Mouse (Mus musculus): ENCODE results near the gene Ccdc117.

Ccdc117 gene

DNA sequence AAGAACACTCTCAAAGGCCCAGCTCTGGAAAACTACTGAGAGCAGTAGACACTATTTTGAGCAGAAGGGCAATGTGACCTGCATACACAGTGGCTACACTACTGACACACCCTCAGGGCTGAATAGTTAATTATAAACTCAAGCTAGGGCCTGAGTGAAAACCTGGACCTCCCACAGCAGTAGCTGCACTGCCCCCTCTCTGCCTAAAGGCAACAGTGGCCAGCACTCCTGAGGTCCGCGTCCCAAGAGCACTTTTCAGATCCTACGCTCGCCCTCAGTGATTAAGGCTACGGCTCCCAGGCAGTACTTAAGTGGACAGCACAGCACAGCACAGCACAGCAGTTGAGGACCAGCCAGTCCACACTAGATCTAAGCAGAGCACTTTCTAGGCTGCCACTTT is 8.9 kb downstream of the Ccdc117 start:
- in situ Hi-C loops (cut with MboI, MseI) = no loop called here

DNA sequence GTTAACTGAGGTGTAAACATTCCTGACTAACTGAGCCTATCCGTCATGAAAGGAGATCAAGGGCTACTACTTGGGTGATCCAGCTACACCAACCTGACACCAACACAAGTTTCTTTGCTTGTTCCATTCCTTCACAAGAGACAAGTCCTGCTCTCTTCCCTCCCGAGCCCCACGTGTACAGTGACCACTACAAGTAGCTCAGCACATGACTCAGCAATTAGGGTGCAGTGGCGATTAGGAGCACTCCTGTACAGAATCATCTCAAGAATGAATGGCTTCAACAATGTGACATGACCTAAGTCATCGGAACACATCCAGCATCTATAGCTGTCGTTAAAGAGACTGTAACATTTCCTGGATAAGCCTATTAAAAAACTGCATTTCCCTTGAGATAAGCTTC is 11.3 kb downstream of the Ccdc117 start:
- in situ Hi-C loops (cut with MboI, MseI) = no loop called here

DNA sequence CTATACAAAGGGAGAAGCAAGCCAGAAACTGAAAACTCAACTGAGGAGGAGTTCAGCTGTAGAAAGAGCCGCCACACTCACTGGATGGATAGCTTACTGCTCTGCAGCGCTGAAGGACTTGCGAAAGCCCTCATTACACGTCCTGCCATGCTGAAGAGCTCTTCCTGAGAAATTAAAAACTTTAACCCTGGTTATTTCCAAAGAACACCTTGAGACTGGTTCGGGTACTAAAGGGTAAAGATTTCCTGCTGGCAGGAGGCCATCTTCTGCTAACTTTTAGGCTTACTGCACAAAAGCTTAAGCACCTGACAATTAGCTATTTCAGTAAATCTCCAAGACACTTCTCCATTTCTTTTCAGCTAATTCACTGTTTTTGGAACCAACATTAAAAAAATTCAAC is 11.8 kb downstream of the Ccdc117 start:
- in situ Hi-C loops (cut with MboI, MseI) = no loop called here

DNA sequence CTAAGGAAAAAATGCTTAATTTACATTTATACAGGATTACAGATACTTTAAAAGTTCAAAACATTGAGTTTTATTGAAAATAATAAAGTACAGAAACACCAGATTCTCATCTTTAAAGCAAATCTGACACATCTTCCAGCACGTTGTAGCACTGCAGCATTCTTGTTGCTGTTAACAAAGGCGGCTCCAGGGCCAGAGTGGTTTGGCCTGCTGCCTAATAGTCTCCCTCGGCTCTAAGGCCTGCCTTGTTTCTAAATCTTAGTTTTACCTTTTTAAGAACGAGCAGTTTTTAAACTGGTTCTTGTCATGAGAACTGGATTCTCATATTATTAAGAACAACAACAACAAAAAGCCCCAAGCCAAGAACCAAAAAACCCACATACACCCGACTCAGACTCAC is 13.1 kb downstream of the Ccdc117 start:
- in situ Hi-C loops (cut with MboI, MseI) = no loop called here

DNA sequence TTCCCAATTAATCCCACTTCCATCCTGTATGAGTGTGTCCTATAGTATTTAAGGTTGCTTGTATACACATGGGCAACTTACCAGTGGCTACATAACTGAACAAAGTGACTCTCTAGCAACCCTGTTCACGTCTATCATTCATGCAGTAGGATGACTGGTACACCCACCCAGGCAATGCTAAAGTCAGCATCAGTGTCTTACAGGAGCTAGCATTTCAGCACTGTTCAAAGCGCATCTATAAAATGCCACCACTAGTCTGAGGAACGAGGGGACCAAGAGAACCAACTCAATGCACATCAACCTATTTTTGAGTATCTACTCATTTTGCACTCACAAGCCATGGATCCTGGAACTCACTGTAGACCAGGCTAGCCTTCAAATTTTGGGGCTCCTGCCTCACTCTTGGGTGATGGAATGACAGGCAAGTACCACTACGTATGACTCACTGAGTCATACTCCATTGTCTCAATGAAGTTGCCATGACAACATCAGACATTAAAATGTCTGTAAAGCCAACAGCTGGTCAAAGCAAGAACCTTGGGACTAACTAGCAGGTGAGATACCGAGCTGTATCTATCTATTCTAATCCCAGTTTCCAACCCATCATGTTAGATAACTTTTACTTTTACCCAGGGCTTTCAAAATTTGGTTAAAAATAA is 14.0 kb downstream of the Ccdc117 start:
- in situ Hi-C loops (cut with MboI, MseI) = no loop called here

DNA sequence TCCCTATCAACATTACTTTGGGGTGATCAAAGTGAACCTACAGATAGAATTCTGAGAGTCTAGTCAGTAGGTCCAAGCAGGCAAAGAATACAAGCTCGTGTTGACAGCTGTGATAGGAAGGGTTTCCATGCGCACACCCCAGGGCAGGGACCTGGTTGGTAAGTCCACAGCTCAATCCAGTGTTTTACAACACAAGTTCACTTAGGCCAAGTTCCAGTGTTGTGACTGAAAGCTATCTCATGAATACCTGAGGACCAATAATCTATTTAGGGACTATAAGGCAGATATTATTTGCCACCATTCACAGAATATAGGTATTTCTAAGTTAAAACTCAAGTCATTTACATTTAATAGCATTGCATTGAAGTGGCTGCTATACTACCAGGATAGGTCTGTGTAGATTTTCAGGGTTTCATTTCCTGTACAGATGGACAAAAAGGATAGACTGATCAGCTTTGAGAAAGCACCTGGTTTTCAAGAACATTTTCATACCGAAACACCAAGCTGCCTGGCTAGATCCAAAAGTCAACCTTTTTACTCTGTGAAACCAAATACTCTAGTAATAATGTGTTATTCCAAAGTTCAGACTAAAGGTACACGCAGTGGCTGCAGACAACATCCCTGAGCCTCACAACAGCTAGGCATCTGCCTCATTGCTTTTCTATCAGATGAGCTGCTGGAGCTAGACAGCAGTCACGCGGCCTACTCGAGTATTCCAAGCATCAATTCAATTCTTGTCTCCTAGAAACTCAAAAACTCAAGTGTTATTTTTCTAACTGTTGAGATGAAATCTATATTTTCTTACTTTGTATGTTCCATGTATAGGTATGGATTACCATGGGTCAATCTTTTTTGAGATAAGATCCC is 15.2 kb downstream of the Ccdc117 start:
- in situ Hi-C loops (cut with MboI, MseI) = no loop called here

DNA sequence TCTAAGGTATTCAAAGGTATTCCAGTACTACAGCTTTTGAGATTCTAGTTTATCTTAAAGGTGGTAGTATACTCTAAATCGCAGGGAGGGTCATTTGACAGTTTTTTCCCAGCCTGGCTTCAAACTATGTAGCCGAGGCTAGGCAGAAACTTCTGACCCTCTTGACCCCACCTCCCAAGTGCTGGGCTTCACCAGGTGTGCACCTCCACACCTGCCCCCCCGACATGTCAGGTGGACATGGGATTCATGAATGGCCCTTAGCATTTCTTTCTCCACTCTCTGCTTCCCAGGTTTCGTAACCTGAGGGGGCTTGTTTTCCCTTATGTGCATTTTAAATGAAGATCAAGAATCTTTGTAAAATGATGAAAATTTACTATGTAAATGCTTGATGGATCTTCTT is 16.6 kb downstream of the Ccdc117 start:
- in situ Hi-C loops (cut with MboI, MseI) = no loop called here

DNA sequence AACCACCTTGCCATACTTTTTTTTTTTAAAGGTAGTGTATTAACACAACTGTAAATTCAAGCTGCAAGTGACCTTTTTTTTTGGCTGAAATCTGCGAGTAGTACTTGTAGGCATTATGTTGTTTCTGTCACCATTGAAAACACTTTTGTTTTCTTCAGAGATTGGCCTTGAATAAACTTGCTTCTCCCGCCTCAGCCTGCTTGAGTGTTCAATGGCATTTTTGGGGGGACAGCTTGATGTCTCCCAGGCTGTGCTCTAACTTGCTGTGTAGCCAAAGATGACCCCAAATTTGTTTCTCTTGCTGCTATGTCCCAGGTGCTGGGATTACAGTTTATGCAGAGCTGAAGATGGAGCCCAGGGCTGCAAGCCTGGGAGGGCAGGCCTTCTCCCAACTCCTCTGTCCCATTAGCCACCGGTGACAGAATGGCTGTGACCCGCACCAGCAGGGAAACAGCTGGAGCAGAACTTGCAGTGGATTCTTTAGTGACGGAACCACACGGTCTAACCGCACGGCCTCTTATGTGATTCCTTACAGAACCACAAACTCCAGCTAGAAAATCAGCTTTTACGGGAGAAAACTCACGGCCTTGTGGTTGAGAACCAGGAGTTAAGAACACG is 19.1 kb downstream of the Ccdc117 start:
- in situ Hi-C loops (cut with MboI, MseI) = loop anchor here (5.0 kb wide), 1 partner anchor 36 kb away; no protein-coding TSS in a partner anchor

DNA sequence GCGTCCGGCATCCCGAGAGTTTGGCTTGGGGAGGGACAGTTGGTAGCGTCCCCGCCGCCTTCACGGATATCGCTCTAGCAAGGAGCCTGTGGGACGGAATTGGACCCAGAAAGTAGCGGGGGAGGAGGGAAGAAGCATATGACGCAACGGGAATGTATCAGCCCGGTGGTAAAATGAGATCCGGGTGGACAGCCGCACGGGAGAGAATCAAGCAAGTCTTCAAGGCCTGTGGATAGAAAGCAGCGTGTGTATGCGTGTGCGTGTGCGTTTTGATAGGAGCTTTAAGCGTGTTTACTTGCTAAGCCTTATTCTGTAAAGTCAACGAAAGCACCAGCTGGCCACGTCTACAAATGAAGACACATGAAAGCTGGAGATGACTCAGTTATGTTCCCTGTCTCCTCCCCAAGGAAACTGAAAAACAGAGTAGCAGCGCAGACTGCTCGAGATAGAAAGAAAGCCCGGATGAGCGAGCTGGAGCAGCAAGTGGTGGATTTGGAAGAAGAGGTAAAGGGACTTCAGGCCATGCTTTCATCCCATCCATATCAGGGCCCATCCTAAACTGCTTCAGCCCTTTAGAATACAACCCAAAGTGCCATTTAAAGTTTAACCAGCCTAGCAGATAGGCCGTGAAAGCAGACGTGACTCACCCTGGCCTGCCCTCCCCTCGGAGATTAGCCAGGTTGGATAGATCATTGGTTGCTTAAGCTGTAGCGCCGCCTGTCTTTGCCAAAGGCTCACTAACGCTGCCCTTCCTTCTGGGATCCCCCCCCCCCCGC is 20.3 kb downstream of the Ccdc117 start:
- in situ Hi-C loops (cut with MboI, MseI) = loop anchor here (5.0 kb wide), 1 partner anchor 34 kb away; no protein-coding TSS in a partner anchor

DNA sequence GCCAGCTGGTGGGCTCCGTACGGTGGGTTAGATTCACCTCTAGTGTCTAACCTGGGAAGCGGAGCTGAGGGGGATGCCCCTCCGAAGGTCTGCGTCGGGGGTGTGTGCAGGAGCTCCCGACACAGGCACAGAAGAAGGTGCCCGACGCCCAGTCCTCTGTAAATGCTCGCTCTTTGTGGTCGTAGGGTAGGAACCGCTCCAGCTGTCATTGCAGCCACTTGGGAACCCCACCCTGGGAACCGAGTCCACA is 20.8 kb downstream of the Ccdc117 start:
- in situ Hi-C loops (cut with MboI, MseI) = loop anchor here (5.0 kb wide), 1 partner anchor 34 kb away; no protein-coding TSS in a partner anchor

DNA sequence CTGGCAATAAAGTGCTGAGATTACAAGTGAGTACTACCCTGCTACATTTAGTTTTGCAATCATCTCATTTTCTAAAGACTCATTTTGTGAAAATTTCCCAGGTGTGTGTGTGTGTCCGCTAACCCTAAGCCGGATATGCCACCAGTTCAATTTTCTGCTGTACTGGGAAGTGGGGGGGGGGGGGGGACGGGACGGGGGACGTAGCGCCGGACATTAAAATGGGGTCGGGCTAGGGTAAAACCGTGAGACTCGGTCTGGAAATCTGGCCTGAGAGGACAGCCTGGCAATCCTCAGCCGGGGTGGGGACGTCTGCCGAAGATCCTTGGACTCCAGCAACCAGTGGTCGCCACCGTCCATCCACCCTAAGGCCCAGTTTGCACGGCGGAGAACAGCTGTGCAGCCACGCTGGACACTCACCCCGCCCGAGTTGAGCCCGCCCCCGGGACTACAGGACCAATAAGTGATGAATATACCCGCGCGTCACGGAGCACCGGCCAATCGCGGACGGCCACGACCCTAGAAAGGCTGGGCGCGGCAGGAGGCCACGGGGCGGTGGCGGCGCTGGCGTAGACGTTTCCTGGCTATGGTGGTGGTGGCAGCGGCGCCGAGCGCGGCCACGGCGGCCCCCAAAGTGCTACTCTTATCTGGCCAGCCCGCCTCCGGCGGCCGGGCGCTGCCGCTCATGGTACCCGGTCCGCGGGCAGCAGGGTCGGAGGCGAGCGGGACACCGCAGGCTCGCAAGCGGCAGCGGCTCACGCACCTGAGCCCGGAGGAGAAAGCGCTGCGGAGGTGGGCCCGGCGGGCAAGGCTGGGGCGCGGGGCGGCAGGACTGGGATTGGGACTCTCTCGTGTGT is 21.3 kb downstream of the Ccdc117 start, which contains the start of gene Xbp1:
TSS of gene Xbp1 (plus strand) at position 248 of the 854 bp plus-strand sequence.
- in situ Hi-C loops (cut with MboI, MseI) = loop anchor here (5.0 kb wide), 1 partner anchor 33 kb away; no protein-coding TSS in a partner anchor

DNA sequence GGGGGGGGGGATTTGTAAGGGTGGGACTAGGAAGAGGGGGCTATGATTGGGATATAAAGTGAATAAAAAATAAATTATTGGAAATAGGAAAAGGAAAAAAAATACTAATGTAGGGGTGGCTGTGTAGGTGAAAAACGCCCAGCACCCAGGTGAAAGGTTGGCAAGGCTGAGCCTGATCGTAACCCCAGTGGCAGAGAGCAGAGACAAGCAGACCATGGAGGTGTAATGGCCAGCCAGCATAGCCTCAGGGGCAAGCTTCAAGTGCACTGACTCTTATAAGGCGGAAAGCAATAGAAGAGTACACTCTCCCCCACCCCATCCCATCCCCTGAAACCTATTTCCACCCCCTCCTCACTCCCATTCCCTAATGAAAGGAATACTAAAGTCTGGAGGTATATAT is 22.3 kb downstream of the Ccdc117 start:
- in situ Hi-C loops (cut with MboI, MseI) = loop anchor here (5.0 kb wide), 1 partner anchor 32 kb away; no protein-coding TSS in a partner anchor

DNA sequence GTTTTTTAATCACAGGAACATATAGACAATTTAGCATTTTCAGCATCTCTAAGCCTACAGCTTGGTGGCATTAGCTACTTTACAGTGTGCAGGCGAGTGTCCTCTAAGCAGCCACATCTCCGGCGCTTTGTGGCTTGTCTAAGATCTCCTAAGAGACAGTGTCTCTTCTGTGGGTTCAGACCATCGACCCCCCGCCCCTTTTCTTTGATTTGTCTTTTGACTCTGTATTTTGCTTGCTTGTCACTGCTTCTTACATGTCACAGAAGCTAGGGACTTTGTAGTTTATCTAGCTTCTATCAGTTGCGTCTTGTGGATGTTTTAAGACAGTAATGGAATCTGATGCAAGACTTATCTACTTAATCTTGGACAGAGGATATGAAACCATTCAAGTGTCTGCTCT is 24.6 kb downstream of the Ccdc117 start:
- in situ Hi-C loops (cut with MboI, MseI) = no loop called here

DNA sequence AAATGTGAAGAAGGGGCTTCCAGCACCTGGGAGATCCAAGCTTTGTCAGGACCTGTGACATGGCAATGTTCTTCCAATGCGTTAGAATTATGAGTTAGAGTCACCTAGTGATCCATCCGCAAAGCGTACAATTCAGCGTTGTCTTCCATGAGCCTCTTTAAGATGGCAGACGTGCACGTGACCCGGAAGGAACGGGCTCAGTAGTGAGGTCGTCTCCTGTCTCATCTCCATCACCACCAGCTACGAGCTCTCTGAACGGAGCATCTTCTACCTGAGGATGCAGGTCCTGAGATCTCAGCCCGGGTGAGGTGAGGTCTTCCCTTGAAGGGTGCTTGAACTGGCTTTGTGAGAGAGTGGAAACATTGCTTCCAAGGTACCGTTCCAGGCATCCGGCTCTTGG is 25.4 kb downstream of the Ccdc117 start:
- in situ Hi-C loops (cut with MboI, MseI) = no loop called here

DNA sequence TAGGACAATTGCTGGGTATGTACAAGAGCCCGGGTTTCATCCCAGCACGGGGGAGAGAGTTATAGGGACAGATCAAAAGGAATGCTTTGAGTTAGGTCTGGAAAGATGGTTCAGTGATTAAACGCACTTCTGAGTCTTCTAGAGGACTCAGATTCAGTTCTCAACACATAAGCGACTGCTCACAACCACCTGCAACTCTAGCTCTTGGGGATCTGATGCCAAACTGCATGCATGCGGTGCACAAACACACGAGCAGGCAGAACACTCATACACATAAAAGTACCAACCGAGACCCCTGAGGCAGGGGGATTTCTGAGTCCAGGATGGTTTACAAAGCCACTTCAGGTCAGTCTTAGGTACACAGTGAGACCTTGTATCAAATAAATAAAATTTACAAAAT is 25.8 kb downstream of the Ccdc117 start:
- in situ Hi-C loops (cut with MboI, MseI) = no loop called here

DNA sequence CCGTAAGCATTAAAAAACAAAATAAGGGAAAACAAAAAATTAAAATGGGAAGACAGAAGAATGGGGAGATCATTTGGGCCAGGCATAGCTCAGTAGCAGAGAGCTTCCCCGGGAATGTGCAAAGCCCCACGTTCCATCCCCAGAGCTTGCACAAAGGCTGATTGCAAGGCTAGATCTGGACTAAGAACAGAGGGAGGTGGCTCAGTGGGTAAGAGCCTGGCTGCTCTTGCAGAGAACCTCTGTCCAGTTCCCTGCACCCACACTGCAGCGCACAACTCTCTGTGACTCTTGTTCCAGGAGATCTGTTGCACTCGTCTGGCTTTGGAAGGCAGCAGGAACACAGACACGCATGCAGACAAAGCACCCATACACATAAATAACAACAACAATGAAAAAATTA is 26.3 kb downstream of the Ccdc117 start:
- in situ Hi-C loops (cut with MboI, MseI) = no loop called here

DNA sequence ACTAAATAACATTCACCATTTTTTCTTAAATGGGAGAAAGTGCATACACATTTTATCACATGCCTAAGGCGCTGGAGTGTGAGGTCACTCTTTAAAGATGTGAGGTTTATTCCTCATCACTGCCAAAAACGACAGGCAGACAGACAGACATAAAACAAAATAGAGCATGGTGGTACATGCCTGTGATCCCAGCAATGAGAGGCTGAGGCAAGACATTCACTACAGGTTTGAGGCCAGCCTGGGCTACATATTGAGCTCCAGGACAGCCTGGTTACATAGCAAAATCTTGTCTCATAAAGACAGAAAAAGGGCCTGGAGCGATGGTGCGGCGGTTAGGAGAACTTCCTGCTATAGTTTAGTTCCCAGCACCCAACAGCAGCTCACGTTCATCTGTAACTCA is 26.8 kb downstream of the Ccdc117 start:
- in situ Hi-C loops (cut with MboI, MseI) = no loop called here

DNA sequence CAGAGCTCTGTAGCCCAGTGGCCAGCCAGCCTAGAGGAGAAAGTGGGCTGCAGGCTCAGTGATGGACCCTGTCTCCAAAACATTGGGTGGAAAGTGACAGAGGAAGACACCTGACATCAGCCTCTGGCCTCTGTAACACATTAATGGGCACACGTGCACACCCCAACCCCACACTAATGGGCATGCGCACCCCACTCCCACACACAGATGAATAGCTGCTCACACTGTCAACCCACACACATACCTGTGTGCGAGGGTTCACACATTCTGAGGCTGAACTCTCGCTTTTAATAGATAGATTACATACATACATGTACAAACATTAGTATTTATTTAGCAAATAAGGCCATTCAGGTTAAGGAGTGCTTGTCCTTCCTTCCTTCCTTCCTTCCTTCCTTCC is 27.9 kb downstream of the Ccdc117 start:
- in situ Hi-C loops (cut with MboI, MseI) = no loop called here

DNA sequence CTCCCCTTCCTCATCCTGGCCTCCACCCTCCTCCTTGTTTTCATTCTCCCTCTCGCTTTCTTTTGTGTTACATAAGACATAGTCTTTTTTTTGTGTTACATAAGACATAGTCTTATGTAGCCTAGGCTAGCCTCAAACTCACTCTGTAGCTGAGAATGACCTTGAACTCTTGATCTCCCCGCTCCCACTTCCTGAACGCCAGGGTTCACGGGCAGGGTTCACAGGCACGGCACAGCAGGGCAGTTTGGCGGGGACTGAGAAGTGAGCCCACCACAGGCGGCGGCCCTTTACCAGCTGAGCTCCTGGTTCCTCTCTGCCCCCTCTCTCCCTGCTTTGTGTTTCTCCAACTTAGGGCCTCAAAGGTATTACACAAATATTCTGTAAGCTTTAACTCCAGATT is 29.0 kb downstream of the Ccdc117 start:
- in situ Hi-C loops (cut with MboI, MseI) = no loop called here

DNA sequence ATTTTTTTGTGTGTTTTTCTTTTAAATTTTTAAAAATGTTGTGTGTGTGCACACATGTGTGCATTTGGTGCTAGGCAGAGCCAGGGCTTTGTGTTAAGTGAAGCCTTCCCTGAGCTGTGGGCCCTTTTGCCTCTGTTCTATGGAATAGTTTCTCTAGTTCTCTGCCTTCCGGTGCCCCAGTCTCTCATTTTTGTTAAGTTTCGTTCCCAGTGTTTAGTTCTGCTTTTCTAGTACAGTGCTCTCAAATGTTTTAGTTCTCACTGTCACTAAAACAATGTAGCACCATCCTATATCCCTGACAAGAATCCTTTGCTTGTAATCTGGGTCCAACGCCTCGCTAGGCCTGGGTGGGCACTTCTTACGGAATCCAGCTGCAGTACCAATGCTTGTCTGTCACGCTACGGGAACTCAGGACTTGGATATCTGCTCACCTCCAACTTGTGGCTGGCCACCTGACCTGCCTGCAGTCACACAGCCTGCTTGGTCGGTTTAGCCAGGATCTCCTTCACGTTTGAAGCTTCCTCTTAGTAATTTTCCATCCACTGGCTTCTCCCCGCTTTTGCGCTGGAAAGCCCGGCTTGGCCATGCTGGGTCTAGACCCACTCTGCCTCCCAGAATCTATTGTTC is 29.8 kb downstream of the Ccdc117 start:
- in situ Hi-C loops (cut with MboI, MseI) = no loop called here
